Mouse (Mus musculus): ENCODE measurements at regions not wholly inside any gene's neighbourhood (a gene's known extent, or its start where the extent isn't known, plus 50 kb on each side); places are given as distances from the start of the nearest gene placed in this dataset.
A peak's percentile ranks its signal among the peaks of the same experiment; 100 is the strongest.

- no peak for DNase-seq
These were observed 380.4 kb upstream of the Thbs1 start for GRCm38 (mm10) chr2:117731253-117731652.

DNA sequence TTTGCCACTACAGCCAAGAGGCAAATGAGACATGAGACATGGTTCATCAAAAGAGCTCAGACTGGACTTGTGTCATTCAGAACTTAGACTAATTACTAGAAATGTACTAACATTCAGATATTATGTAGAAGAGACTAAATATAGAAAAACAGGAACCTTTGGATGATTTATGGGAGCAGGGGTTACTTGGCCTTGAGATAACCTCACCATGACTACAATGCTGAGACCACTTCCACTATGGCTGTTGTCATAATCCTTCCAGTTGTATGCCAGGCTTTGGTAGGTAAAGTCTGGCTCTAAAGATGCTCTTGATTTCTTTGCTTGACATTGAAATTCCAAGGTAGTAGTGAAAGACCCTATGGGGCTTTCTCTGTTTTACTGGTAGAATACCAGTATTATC, 369.3 kb upstream of the Thbs1 start:
- DNase-seq: no peak

GRCm38 (mm10) chr2:117743901-117744300, 367.8 kb upstream of the Thbs1 start:
- DNase-seq: no peak

GRCm38 (mm10) chr2:117745767-117746166, 365.9 kb upstream of the Thbs1 start:
- no peak for DNase-seq

- no peak for DNase-seq
These were observed 364.5 kb upstream of the Thbs1 start for GRCm38 (mm10) chr2:117747136-117747535.

DNA sequence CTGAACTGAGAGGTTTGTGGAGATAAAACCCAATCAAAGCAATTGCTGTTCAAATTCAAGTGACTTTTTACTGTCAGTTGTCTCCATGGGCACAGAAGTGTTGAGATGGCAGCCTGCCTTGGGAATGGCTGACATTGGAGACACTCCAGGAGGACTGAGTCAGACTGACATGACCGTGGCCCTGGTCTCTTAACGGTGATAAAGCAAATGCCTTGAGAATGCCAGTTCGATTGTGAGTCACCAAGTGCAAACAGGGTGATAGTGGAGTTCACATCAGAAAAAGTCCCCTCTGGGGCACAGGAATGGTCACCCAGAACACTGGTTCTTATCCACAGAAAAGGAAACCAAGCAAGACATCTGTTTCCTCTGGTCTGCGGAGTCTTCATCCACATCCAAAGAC, 362.8 kb upstream of the Thbs1 start:
- DNase-seq: no peak

GRCm38 (mm10) chr2:117759491-117760013, 352.1 kb upstream of the Thbs1 start:
- DNase-seq: no peak

DNA sequence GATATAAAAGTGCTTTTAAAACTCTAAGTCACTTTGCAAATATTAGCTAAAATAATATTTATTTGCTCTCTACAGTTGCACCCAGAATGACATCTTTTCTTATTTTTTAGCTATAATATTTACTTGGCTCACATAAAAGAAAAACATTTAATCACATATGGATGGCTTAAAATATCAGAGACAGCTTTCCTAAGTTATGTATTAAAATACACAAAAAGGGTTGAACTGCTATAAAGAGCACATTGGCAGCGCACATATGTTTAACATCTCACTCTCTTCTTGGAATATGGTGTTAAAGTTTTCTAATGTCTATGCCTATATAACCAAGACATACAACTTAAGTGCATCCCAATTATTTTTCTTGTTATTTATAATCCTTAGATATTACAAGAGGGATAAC, 348.0 kb upstream of the Thbs1 start:
- no peak for DNase-seq

GRCm38 (mm10) chr2:117765572-117765971, 346.1 kb upstream of the Thbs1 start:
- no peak for DNase-seq

GRCm38 (mm10) chr2:117766450-117766849, 345.2 kb upstream of the Thbs1 start:
- no peak for DNase-seq

- DNase-seq: no peak
These were observed 342.1 kb upstream of the Thbs1 start for GRCm38 (mm10) chr2:117769402-117770114.

DNA sequence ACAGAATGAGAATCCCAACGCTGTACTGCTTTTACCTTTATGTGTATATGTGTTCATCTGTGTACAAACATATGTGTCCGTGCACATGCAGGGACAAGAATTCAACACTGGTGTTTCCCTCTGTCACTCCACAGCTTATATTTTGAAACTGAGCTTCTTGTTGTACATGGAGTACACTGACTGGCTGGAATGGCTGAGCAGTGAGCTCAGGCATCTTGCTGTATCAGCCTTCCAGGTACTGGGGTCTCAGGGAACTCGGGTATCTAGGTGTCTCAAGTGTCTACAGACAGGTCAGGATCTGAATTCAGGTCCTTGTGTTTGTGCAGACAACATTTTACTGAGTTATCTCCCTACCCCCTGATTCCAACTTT, 341.6 kb upstream of the Thbs1 start:
- DNase-seq: no peak

GRCm38 (mm10) chr2:117780287-117780686, 331.4 kb upstream of the Thbs1 start:
- DNase-seq: peak in 1 of 2 experiments; percentile 5

- no peak for DNase-seq
These were observed 330.9 kb upstream of the Thbs1 start for GRCm38 (mm10) chr2:117780816-117781215.

GRCm38 (mm10) chr2:117787321-117787720, 324.4 kb upstream of the Thbs1 start:
- DNase-seq: no peak

DNA sequence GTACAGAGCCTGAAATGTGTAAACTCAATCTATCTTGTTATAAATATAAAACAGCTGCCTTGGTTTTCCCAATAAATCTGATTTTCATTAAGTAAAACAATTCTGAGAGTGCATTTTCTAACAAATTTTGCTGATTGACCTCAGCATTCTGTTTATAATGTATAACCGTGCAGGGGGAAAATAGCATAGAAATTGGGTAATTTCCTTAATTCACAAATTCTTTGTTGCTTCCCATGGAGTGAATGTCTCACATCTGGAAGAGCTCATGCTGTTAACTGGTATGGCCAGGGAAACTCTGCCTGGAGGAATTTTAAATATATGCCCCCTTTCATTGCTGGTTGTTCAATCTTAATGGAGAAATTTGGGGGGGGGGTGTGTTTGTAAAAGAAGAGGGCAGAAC, 317.4 kb upstream of the Thbs1 start:
- DNase-seq: no peak

GRCm38 (mm10) chr2:117801946-117802600, 309.6 kb upstream of the Thbs1 start:
- no peak for DNase-seq

DNA sequence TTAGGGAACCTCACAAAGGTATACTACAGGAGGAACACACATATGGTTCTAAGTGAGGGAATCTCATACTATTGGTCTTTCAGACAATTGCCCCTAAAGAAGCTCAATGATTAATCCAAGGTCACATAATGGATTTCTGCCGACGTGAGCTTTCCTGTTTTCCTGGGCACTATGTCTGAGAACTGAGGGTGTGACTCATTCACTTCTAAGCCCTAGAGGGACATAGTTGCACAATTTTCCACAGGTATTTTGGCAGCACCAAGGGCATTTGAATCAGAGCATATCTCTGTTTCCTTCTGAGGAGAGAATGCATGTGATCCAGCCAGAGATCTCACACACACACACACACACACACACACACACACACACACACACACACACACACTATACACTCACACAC, 309.0 kb upstream of the Thbs1 start:
- DNase-seq: no peak

DNA sequence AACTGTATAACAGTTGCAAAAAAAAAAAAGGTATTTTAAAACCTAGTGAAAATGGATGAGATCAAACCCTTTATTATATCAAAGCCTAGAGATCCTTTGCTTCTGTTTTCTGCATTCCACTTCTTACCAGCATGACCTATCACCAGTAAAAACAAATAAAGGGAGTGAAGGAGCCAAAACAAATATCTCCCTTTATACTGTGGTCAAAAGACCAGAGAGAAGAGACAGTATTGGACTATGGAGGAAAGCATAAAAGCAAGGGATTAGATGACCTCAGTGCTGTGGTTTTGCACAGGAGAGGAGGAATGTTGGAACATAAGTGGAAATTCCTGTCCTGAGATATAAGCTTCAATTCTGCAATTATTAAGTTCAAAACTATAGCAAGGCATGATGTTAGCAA, 307.0 kb upstream of the Thbs1 start:
- no peak for DNase-seq

GRCm38 (mm10) chr2:117807121-117807520, 304.6 kb upstream of the Thbs1 start:
- no peak for DNase-seq

- no peak for DNase-seq
These were observed 300.2 kb upstream of the Thbs1 start for GRCm38 (mm10) chr2:117811506-117811905.

DNA sequence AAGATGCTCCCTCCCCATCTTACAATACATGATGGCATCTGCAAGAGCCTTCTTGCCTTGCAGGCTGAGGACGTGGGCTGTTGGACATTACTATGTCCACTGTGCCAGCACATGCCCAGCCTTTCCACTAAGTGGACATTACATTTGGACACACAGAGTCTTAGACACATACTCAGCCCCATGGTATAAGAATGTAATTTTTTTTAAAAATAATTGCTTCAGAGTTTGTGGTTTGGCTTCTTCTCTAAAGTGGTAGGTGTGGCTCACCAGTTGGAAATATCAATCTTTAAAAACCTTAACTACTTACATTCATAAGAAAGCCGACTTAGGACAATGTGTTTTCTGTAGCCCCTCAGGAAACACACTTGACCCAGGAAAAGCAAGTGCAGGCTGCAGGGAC, 299.7 kb upstream of the Thbs1 start:
- no peak for DNase-seq

- DNase-seq: no peak
These were observed 291.9 kb upstream of the Thbs1 start for GRCm38 (mm10) chr2:117819701-117820225.

DNA sequence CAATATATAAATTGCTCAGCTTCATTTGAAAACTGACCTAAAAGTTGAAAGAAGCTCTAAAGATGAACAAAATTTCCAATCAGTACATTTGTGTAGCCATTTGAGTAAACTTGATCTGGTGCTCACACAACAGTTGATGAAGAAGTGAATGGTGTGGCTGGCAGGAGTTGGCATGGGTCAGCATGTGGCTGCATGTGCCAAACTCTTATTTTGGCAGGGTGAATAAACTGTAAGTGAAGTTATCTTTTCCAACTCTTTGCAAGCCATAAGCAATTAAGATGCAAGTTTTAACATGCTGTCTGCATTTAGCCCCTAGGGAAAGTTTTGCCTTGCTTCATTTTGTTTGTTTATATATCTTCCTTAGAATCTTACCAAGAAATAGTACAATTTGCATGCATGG, 291.0 kb upstream of the Thbs1 start:
- DNase-seq: no peak

Data from kidney, postnatal 4 days (tissue).